Mouse (Mus musculus) limb, embryonic 13.5 days (tissue): ENCODE measurements around the gene Rps6kb2. TPM values are rescaled to one million over a fixed set of nuclear protein-coding genes. Genes with fewer than 3 reads are reported as not detected.

Source experiments
- ATAC-seq: fragments of 200-750 bp; cut with Nextera tagmentation; 2 replicates; pipeline ENCODE4 v1.8.0; 2017; ENCODE audit warnings: low read depth, moderate number of reproducible peaks, moderate TSS enrichment; ENCODE audit not compliant: low FRiP score
- H3K27ac ChIP-seq: fragments of 300-500 bp; sonication (generic); 2 replicates; pipeline ENCODE4 v1.5.1; 2015; ENCODE audit warnings: inconsistent platforms, mild to moderate bottlenecking, moderate library complexity
- H3K27me3 ChIP-seq: fragments of 300-500 bp; sonication (generic); 2 replicates; pipeline ENCODE4 v1.6.1; 2015; ENCODE audit warnings: mild to moderate bottlenecking, inconsistent platforms
- H3K36me3 ChIP-seq: fragments of 300-500 bp; sonication (generic); 2 replicates; pipeline ENCODE4 v1.6.1; 2015; ENCODE audit warnings: inconsistent platforms, mild to moderate bottlenecking, moderate library complexity
- H3K4me1 ChIP-seq: fragments of 300-500 bp; sonication (generic); 2 replicates; pipeline ENCODE4 v1.6.1; 2015; ENCODE audit warnings: inconsistent platforms
- H3K4me2 ChIP-seq: fragments of 300-500 bp; sonication (generic); replicated peaks from 2 replicates; pipeline ENCODE4 v1.6.1; 2015; ENCODE audit warnings: inconsistent platforms, mild to moderate bottlenecking, moderate library complexity
- H3K4me3 ChIP-seq: fragments of 300-500 bp; sonication (generic); 2 replicates; pipeline ENCODE4 v1.5.1; 2015; ENCODE audit warnings: moderate library complexity, mild to moderate bottlenecking, inconsistent platforms
- H3K9ac ChIP-seq: fragments of 300-500 bp; sonication (generic); 2 replicates; pipeline ENCODE4 v1.6.1; 2015; ENCODE audit warnings: mild to moderate bottlenecking, inconsistent platforms
- H3K9me3 ChIP-seq: fragments of 300-500 bp; sonication (generic); 2 replicates; pipeline ENCODE4 v1.6.1; 2016; ENCODE audit warnings: inconsistent platforms
- WGBS: fragments of 180-500 bp; shearing (Covaris S2); methylation state at CpG from one replicate; pipeline ENCODE4 v1.1.7; 2015; 5-methylcytosine and 5-hydroxymethylcytosine counted together
- polyA plus RNA-seq: library from polyadenylated mRNA; unstranded; fragments of >200 nt; fragmentation: Nextera tagmentation; extraction: Ambion mirVana; gene quantifications from 2 replicates; pipeline ENCODE4 v1.2.1, GENCODE M21; 2015

Gene Rps6kb2
- polyA plus RNA-seq, 1 experiment from 2014 or later: 65.7 TPM

- 90% methylated on average over 22 of the region's 22 CpGs for WGBS
These were observed 12.3 kb downstream of the Rps6kb2 start for GRCm38 (mm10) chr19:4150567-4151487.

GRCm38 (mm10) chr19:4149764-4150461 lies 13.2 kb downstream of the Rps6kb2 start:
- Histone ChIP-seq H3K4me2 (peak overlapping the region; percentile 91), H3K9ac (peak overlapping the region; percentile 91; the same call in 1 of the 2 replicates)

More at GRCm38 (mm10) chr19:4150567-4151487, 12.3 kb downstream of the Rps6kb2 start:
- peaks cover 45% of the 10 kb centered on the region for H3K36me3 ChIP-seq
- H3K27ac ChIP-seq: no peak overlapping the region
- H3K4me3 ChIP-seq: no peak overlapping the region
- no peak overlapping the region for H3K4me2 ChIP-seq
- peaks cover 18% of the 10 kb centered on the region for H3K4me1 ChIP-seq
- no peak overlapping the region for H3K9ac ChIP-seq
- no peaks in the 10 kb centered on the region for H3K9me3 ChIP-seq
- H3K27me3 ChIP-seq: no peaks in the 10 kb centered on the region
- ATAC-seq: no peak

GRCm38 (mm10) chr19:4149283-4149682 lies 13.9 kb downstream of the Rps6kb2 start:
- no peaks in the 10 kb centered on the region for H3K27me3 ChIP-seq
- H3K4me2 ChIP-seq: peak overlapping the region; percentile 91
- no peaks in the 10 kb centered on the region for H3K9me3 ChIP-seq
- no peak overlapping the region for H3K27ac ChIP-seq
- H3K4me3 ChIP-seq: peak overlapping the region; percentile 94
- no peak for ATAC-seq
- peak overlapping the region; percentile 91 for H3K9ac ChIP-seq
- H3K36me3 ChIP-seq: peaks cover 38% of the 10 kb centered on the region
- H3K4me1 ChIP-seq: peaks cover 18% of the 10 kb centered on the region
- WGBS: 86% methylated on average over 11 of the region's 11 CpGs

More at GRCm38 (mm10) chr19:4149764-4150461, 13.2 kb downstream of the Rps6kb2 start:
- H3K4me1 ChIP-seq: peaks cover 18% of the 10 kb centered on the region
- ATAC-seq: no peak
- no peaks in the 10 kb centered on the region for H3K9me3 ChIP-seq
- WGBS: 94% methylated on average over 17 of the region's 17 CpGs
- no peak overlapping the region for H3K27ac ChIP-seq
- no peaks in the 10 kb centered on the region for H3K27me3 ChIP-seq
- peak overlapping the region; percentile 94; the same call in 1 of the 2 replicates for H3K4me3 ChIP-seq
- H3K36me3 ChIP-seq: peaks cover 38% of the 10 kb centered on the region

GRCm38 (mm10) chr19:4148819-4149218 lies 14.3 kb downstream of the Rps6kb2 start:
- Histone ChIP-seq H3K27me3 (no peaks in the 10 kb centered on the region), H3K9me3 (no peaks in the 10 kb centered on the region), H3K36me3 (peaks cover 38% of the 10 kb centered on the region), H3K4me2 (peak overlapping the region; percentile 91), H3K27ac (peak overlapping the region; percentile 58; the same call in 1 of the 2 replicates), H3K9ac (peak overlapping the region; percentile 91), H3K4me3 (peak overlapping the region; percentile 94), H3K4me1 (peaks cover 18% of the 10 kb centered on the region)
- ATAC-seq: no peak
- 3% methylated on average over 8 of the region's 8 CpGs for WGBS

- Histone ChIP-seq H3K9ac (peak within 1 kb of the TSS; percentile 91), H3K9me3 (no peaks in the 10 kb centered on the region), H3K36me3 (peaks cover 35% of the 10 kb centered on the region), H3K4me1 (peaks cover 18% of the 10 kb centered on the region), H3K27ac (peak within 1 kb of the TSS; percentile 58; the same call in 1 of the 2 replicates), H3K27me3 (no peaks in the 10 kb centered on the region), H3K4me3 (peak within 1 kb of the TSS; percentile 94), H3K4me2 (peak within 1 kb of the TSS; percentile 91)
- WGBS: under 1% methylated on average over 33 of the region's 33 CpGs
- ATAC-seq: peak; percentile 96
These were observed 14.7 kb downstream of the Rps6kb2 start, which contains the start of gene Coro1b for GRCm38 (mm10) chr19:4148491-4148806. Gene Coro1b, plus strand, starts transcription at chr19:4148619.

- Histone ChIP-seq H3K4me2 (peak overlapping the region; percentile 91), H3K27me3 (no peaks in the 10 kb centered on the region), H3K36me3 (peaks cover 30% of the 10 kb centered on the region), H3K4me3 (peak overlapping the region; percentile 94), H3K4me1 (peaks cover 18% of the 10 kb centered on the region), H3K9ac (peak overlapping the region; percentile 91), H3K27ac (0 out of 2 replicates have a peak overlapping the region, but pooled peaks have one; percentile 0), H3K9me3 (no peaks in the 10 kb centered on the region)
- 38% methylated on average over 9 of the region's 9 CpGs for WGBS
- no peak; the same call in 1 of the 2 replicates for ATAC-seq
These were observed 15.2 kb downstream of the Rps6kb2 start for GRCm38 (mm10) chr19:4147782-4148490.

- no peak overlapping the region for H3K27ac ChIP-seq
- no peaks in the 10 kb centered on the region for H3K9me3 ChIP-seq
- peaks cover 18% of the 10 kb centered on the region for H3K4me1 ChIP-seq
- 52% methylated on average over 3 of the region's 3 CpGs for WGBS
- H3K4me3 ChIP-seq: no peak overlapping the region
- H3K36me3 ChIP-seq: peaks cover 22% of the 10 kb centered on the region
- no peak for ATAC-seq
- H3K9ac ChIP-seq: peak overlapping the region; percentile 27
- H3K27me3 ChIP-seq: no peaks in the 10 kb centered on the region
- H3K4me2 ChIP-seq: no peak overlapping the region
These were observed 16.1 kb downstream of the Rps6kb2 start for GRCm38 (mm10) chr19:4147022-4147405.

- Histone ChIP-seq H3K36me3 (peaks cover 18% of the 10 kb centered on the region), H3K27me3 (no peaks in the 10 kb centered on the region), H3K4me2 (no peak overlapping the region), H3K9me3 (no peaks in the 10 kb centered on the region), H3K4me1 (peaks cover 18% of the 10 kb centered on the region), H3K9ac (peak overlapping the region; percentile 27; the same call in 1 of the 2 replicates), H3K4me3 (no peak overlapping the region), H3K27ac (no peak overlapping the region)
- ATAC-seq: no peak
- WGBS: 67% methylated on average over 12 of the region's 12 CpGs
These were observed 16.7 kb downstream of the Rps6kb2 start for GRCm38 (mm10) chr19:4146366-4147021.

- peaks cover 18% of the 10 kb centered on the region for H3K4me1 ChIP-seq
- H3K4me2 ChIP-seq: no peak overlapping the region
- ATAC-seq: no peak
- peaks cover 13% of the 10 kb centered on the region for H3K36me3 ChIP-seq
- H3K4me3 ChIP-seq: no peak overlapping the region
- H3K9ac ChIP-seq: no peak overlapping the region
- H3K27me3 ChIP-seq: no peaks in the 10 kb centered on the region
- WGBS: 93% methylated on average over 5 of the region's 5 CpGs
- no peak overlapping the region for H3K27ac ChIP-seq
- no peaks in the 10 kb centered on the region for H3K9me3 ChIP-seq
These were observed 17.2 kb downstream of the Rps6kb2 start for GRCm38 (mm10) chr19:4145936-4146335.

- ATAC-seq: no peak
- Histone ChIP-seq H3K27me3 (no peaks in the 10 kb centered on the region), H3K9ac (no peak overlapping the region), H3K36me3 (peaks cover 1% of the 10 kb centered on the region; the same call in 1 of the 2 replicates), H3K4me3 (no peak overlapping the region), H3K9me3 (no peaks in the 10 kb centered on the region), H3K27ac (no peak overlapping the region), H3K4me1 (peaks cover 15% of the 10 kb centered on the region), H3K4me2 (no peak overlapping the region)
- WGBS: 76% methylated on average over 16 of the region's 16 CpGs
These were observed 18.3 kb downstream of the Rps6kb2 start for GRCm38 (mm10) chr19:4144550-4145498.
